Mouse (Mus musculus) ES-Bruce4 (cell line): ENCODE measurements around the gene Cyp1a2.

Experiments
- CTCF ChIP-seq: IDR thresholded peaks from one replicate; pipeline ENCODE4 v1.8.1; 2011; ENCODE audit warnings: low read depth, low read length
- EP300 ChIP-seq: IDR thresholded peaks from 2 replicates; pipeline ENCODE4 v1.6.1; 2011; ENCODE audit warnings: low read depth, low read length; ENCODE audit not compliant: insufficient read depth
- POLR2A ChIP-seq: IDR thresholded peaks from one replicate; pipeline ENCODE4 v1.8.1; 2011; ENCODE audit warnings: low read length; ENCODE audit not compliant: insufficient read depth

DNA sequence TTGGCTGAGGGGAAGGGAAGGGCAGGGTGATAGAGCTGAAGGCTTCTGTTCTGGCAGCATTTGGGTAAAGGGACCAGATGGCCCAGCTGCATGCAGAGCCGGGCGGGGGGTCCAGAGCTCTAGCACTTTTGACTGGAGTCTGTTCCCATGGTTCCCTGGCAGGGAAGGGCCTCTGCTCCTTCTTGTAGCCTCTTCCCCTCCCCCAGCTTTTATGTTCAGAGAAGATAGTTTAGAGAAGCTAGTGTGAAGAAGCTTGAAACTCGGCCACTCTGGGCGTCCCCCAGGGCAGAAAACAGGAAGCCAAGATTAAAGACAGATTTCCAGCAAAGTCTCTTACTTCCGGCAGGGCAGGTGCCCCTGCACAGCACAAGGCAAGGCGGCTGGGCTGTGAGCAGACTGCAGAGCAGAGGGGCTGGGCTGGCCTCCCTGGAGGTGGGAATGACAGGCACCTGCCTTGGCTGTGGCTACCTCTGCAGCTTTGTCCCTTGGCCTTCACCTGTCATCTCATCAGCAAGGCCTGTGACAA, 32.7 kb downstream of the Cyp1a2 start:
- no peak for TF ChIP-seq CTCF
- no peak for TF ChIP-seq EP300
- TF ChIP-seq POLR2A, result no peak
